Mouse (Mus musculus) brain, embryonic 14.5 days (tissue): ENCODE data around the gene Kif5a. TPM values are rescaled to one million over a fixed set of nuclear protein-coding genes. Genes with fewer than 3 reads are reported as not detected.
A peak's percentile ranks its signal among the peaks of the same experiment; 100 is the strongest.

ENCODE experiments used
- DNase-seq: peaks from one replicate; pipeline ENCODE4 v3.0.0-alpha.2; 2011; ENCODE audit warnings: low read depth
- CTCF ChIP-seq: fragments of 200-500 bp; IDR thresholded peaks from 2 replicates; pipeline ENCODE4 v1.5.1; 2012; ENCODE audit warnings: inconsistent platforms, mild to moderate bottlenecking, moderate library complexity, borderline replicate concordance; ENCODE audit not compliant: insufficient read depth, insufficient read length; ENCODE audit errors: extremely low read depth
- POLR2A ChIP-seq: fragments of 200-500 bp; IDR thresholded peaks from 2 replicates; pipeline ENCODE4 v1.6.1; 2012; ENCODE audit warnings: mild to moderate bottlenecking, inconsistent platforms, borderline replicate concordance; ENCODE audit not compliant: poor library complexity, insufficient read depth, insufficient read length, severe bottlenecking; ENCODE audit errors: extremely low read depth
- polyA plus RNA-seq: library from polyadenylated mRNA; depleted of rRNA; stranded (reverse); fragments of >200 nt; gene quantifications from 2 replicates; pipeline ENCODE4 v1.2.3, GENCODE M21; 2012

The Kif5a gene
- polyA plus RNA-seq, 1 experiment = 134 TPM

DNA sequence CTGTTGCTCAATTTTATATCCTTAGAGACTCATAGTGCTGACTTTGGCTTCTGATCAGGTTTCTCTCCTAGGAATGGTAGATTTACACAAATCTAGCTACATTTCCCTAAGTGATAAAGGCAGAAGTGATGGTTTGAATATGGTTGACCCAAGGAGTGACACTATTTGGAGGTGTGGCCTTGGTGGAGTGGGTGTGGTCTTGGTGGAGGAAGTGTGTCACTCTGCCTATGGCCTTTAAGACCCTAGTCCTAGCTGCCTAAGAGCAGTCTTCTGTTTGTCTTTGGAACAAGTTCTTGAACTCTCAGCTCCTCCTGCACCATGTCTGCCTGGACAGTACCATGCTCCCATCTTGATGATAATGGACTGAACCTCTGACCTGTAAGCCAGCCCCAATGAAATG, 46.0 kb downstream of the Kif5a start:
- no peak for DNase-seq
- no peak for TF ChIP-seq POLR2A
- no peak for TF ChIP-seq CTCF

DNA sequence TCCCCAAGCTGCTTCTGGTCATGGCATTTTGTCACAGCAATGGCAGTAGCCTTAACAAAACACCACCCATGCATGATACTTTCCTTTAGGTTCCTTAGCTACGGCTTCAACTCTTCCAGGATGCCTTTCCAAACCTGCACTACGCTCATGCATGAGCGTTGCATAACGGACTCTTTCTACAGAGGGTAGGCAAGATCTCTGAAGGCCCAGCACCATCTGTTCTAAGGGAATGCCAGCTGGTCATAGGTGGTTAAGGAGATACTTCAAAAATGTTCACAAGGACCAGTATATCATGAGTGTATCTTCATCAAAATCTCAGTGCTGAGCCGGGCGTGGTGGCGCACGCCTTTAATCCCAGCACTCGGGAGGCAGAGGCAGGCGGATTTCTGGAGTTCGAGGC, 46.7 kb downstream of the Kif5a start:
- TF ChIP-seq POLR2A (no peak), CTCF (no peak)
- no peak for DNase-seq

DNA sequence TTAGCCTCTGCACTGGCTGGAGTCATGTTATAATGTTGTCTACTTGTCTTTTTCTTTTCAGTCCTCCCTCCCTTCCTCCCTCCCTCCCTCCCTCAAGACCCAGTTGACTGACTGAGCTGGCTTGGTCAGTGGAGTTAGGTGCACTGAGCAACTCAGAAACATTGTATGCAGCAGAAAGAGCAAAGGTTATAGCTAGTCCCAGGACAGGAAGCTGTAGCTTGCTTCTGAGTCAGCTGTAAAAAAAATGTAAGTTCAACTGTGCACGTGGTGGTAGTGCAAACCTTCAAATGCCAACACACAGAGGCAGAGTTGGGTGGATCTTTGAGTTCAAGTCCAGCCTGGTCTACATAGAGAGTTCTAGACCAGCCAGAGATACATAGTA, 48.7 kb downstream of the Kif5a start:
- no peak for DNase-seq
- TF ChIP-seq CTCF (no peak), POLR2A (no peak)

DNA sequence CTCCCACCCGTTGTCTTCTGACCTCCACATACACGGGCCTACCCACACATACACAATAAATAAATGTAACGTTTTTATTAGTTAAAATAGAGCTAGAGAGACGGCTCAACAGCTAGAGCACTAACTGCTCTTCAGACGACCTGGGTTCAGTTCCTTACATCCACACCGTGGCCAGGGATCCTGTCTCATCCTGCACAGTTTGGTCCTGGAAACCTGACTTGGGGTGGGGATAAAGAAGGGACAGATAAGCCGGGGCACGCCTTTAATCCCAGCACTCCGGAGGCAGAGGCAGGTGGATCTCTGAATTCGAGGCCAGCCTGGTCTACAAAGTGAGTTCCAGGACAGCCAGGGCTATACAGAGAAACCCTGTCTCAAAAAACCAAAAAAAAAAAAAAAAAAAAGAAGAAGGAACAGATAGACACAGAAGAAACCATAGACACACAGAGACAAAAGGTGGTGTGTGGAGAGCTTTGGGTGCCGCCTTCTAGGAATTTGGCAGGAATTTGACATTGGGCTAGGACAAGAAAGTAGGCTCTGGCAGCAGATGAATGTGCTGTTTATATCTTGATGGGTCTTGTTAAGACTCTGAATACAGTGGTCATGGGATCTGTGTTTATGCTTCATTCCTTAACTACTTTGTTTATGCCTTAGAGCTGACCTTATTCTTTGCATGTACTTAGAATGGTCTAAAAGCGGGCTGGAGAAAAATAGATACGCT, 49.3 kb downstream of the Kif5a start:
- no peak for DNase-seq
- no peak for TF ChIP-seq POLR2A
- TF ChIP-seq CTCF = no peak

DNA sequence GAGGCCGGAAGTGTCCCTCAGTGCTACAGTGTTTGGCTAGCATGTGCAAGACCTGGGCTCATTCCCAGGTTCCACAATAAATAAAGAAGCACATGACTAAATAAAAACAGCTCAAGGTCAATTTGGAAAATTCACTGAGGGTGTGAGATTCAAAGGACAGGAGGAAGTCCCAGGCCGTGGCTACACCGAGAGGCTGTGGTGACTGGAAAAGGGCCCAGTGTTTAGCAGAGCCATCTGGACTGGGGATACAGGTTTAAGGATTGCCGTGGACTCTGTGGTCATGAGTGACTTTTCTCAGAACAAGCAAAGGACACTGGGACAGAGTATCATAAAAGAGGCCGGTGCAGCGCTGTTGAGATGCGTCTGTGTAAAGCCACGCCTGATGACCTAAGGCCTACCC, 49.9 kb downstream of the Kif5a start:
- DNase-seq = no peak
- TF ChIP-seq POLR2A = no peak
- no peak for TF ChIP-seq CTCF

DNA sequence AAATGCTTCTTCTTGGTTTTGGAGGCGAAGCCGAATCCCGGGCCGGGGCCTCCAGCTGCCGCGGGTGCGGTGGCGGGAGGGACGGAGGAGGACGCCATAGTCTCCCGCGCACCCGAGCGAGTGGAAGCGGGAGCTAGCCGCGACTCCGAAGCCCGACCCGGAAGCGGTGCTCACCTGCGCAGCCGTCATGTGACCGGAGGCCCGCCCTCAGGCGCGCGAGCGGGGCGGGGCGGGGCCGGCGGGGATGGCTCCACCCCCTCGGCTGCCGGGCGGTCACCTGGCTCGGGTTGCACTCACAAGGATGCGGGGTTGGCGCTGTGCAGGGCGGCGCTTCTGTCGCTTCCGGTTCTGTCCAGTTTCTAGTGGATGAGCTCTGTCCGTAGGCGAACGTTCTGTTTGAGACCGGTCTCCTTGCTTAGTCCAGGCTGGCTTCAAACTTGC, 51.7 kb downstream of the Kif5a start, which contains the start of gene Pip4k2c:
Pip4k2c (minus strand) TSS at position 172 of the 441 bp plus-strand sequence.
- peak; percentile 93 for DNase-seq
- TF ChIP-seq POLR2A (peak; percentile 73; the same call in 1 of the 2 replicates), CTCF (no peak)

DNA sequence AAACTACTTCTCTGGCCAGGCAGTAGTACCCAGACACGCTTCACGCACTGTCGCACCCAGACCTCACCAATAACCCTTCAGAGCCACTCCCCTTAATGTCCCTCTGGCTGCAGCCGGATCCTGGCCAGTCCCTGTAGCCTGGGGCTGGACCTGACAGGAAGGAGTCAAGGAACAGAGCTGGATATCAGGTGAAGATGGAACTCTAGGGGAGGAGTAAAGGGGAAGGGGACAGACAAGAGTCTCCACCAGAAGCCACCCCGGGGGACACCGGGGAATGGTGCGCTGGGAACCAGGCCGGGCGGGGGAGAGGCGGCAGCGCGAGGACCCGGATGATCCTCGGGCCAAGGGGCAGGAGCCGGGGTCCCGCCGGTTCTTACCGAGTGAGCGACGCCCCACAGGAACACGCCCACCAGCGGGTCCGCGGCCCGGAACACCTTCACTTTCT, 52.2 kb downstream of the Kif5a start:
- DNase-seq = peak; percentile 27
- TF ChIP-seq CTCF (no peak), POLR2A (no peak)

DNA sequence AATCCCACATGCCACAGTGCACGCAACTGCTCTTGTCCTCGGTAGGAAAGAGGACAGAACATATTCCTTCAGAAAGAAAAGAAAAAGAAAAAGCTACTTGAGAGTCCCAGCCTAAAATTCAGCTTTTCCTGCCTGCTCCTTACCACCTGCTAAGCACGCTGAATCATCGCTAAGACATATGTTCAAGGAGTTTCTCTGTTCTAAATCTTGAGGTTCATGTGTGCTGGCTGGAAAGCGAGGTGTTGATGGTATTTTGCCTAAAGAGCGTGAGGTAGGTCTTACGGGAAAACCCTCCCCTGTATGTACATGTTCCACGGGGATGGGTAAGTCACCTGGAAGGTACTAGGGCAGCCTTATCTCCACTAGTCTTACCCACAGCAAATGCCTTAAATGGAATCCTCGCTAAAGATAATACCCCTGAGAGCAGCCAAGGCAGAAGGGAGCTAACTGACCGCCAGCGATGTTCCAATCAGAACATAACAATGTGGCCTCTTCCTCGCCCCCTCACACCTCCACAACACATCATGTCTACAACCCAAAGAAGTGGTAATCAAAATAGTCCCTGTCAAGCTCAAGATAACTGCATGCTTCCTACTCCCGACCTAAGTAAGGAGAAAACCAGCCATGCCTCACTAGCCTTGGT, 53.1 kb downstream of the Kif5a start:
- no peak for DNase-seq
- TF ChIP-seq POLR2A (no peak), CTCF (no peak)

DNA sequence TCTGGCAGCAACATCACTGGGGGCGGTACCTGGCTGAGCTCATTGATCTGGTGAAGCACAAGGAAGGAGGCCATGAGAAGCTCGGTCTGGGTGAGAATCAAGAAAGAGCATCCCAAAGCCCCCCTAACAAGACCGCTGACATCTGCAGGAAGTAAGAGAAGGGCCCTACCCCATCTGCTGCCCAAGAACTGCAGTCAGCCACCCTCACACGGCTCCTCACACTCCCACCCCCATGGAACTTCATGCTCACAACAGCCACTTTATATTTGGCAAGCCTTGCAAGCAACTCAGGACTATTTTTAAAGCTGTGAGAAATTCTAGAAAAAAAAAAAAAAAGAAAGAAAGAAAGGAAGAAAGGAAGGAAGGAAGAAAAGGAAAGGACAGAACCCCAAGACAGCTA, 54.2 kb downstream of the Kif5a start:
- DNase-seq = no peak
- TF ChIP-seq POLR2A = no peak
- no peak for TF ChIP-seq CTCF

DNA sequence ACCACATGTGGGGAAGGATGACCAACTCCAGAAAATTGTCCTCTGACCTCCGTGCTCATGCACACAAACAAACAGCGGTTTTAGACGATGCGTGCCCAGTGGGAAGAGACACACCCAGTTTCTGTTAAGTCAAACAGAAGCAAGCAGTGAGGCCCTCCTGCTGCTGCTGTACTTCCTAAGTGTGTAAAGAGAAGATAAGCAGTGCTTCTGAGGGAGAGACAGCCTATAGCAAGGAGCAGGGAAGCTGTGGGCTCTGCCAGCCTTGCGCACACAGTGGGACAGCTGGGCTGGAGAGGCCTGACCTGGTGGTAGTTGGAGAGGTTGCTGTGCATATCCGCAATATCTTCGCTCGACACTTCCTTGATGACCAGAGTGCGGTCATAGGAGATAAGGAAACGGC, 57.8 kb downstream of the Kif5a start:
- no peak for DNase-seq
- TF ChIP-seq CTCF (no peak), POLR2A (no peak)

DNA sequence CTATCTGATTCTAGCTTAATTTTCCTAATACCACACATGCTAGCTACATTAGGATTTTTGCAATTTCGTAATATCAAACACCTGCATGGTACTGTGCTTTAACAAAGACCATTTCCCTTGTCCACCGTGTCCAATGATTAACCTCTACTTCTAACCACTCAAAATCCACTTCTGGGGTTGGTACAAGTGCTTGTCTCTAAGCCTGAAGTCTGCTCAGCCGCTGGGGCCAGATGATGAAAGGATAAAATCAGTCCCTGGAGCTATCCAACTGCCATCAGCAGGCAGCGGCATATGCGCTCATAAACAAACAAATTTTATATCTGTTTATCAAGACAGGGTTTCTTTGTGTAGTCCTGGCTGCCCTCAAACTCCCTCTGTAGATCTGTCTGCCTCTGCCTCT, 58.6 kb downstream of the Kif5a start:
- TF ChIP-seq CTCF (no peak), POLR2A (no peak)
- no peak for DNase-seq

DNA sequence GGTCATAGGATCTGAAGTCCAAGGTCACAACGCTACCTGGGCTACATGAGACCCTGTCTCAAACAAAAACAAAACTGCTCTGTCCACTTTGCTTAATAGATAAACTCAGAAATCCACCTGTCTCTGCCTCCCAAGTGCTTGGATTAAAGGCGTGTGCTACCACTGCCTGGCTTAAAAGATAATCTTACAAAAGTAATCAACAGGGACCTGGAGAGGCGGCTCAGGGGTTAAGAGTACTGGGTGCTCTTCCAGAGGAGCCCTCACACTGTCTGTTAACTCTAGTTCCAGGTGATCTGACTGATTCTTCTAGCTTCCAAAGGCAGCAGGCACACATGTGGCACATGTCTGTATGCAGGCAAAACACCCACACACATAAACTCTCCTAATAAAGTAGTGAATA, 60.0 kb downstream of the Kif5a start:
- no peak for DNase-seq
- no peak for TF ChIP-seq CTCF
- TF ChIP-seq POLR2A = no peak

DNA sequence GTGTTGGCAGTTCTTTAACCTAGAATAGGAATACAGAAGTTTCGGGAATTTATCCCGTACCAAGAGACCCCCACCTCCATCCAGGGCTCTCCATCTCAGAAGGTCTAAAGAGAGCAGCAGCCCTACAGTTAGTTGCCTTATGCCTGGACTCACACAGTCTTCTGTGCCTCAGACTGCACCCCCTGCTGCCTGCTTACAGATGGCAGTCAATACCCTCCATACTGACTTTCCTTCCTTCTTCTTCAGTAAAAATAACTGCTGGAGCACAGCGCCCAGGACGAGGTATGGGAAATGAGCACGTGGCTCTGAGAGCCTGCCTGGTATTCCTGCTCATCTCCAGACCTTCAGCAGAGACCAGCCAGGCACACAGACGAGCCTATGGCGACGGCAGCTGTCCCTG, 62.9 kb downstream of the Kif5a start:
- DNase-seq = no peak
- TF ChIP-seq CTCF (peak; percentile 14; the same call in 1 of the 2 replicates), POLR2A (no peak)

DNA sequence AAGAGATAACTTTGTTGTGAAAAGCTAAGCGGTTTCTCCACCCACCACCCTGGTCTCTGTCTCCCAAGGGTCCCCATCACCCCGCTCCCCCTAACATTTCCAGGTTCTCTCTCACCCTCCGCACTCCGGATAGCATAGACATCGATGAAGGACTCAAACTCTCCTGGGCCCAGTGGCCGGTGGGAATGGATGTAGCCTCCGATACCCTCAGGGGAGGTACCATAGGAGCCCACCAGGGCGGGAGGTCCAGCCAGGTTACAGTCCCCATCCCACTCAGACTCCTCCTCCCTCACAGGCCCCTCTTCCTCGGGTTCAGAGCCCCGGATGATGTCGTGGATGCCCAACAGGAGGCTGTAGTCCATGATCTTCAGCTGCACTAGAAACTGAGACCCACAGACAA, 63.7 kb downstream of the Kif5a start:
- no peak for DNase-seq
- TF ChIP-seq POLR2A = no peak
- no peak for TF ChIP-seq CTCF
